Mouse (Mus musculus): ENCODE data around the gene Synpo2l.

DNA sequence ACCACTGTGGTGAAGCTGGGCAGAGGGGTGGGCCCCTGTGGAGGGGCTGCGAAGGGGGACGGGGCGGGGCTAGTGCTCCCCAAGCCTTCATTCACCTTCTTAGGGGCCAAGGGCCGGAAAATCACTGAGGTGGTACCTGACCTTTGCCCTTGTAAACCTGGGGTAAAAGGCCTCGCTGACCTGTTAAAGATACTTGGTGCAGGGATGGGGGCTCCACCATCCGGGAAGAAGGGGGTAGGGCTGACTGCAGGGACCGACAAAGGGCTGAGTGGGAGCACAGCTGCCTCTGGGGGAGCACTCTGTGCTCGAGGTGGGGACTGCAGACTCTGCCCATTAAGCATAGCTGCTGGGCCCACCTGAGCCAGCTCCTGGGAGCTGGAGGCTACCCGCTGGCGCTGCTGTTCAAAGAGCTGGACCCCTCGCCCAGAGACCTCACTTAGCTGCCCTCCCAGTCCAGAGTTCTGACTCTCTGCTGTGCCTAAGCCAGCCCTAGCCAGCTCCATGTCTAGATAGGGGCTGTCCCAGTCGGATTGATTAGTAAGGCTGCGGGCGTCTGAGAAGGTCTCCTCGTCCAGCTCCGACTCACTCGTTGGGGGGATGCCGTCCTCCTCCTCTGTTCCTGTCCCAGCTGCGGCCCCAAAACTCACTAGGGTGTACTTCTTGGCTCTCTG is 6.4 kb downstream of the Synpo2l start:
- TF ChIP-seq CTCF (IDR thresholded peaks at IDR 0.05; ENCODE audit: borderline replicate concordance, extremely low read depth, insufficient read depth, insufficient read length) (no peak), POLR2A (IDR thresholded peaks at IDR 0.05; ENCODE audit: borderline replicate concordance, extremely low read depth, insufficient read depth, insufficient read length, poor library complexity, severe bottlenecking) (no peak)

Measured in brain, embryonic 14.5 days (tissue).